Mouse (Mus musculus) myocyte (in vitro differentiated cells): ENCODE measurements around the gene Hcar2. TPM values are rescaled to one million over a fixed set of nuclear protein-coding genes. Genes with fewer than 3 reads are reported as not detected.

ENCODE experiments used
- H3K27me3 ChIP-seq: one replicate; pipeline ENCODE4 v1.6.1; 2011; ENCODE audit not compliant: control insufficient read depth, insufficient read depth, insufficient read length
- H3K36me3 ChIP-seq: one replicate; pipeline ENCODE4 v1.6.1; 2011; ENCODE audit not compliant: control insufficient read depth, insufficient read depth
- H3K4me2 ChIP-seq: one replicate; pipeline ENCODE4 v1.6.1; 2011; ENCODE audit warnings: low read depth, control low read depth
- H3K4me3 ChIP-seq: one replicate; pipeline ENCODE4 v1.5.1; 2011; ENCODE audit warnings: mild to moderate bottlenecking, control low read depth, moderate library complexity
- H3K79me2 ChIP-seq: one replicate; pipeline ENCODE4 v1.6.1; 2011; ENCODE audit not compliant: control insufficient read depth, insufficient read depth
- H3ac ChIP-seq: one replicate; pipeline ENCODE4 v1.6.1; 2011; ENCODE audit not compliant: control insufficient read depth, insufficient read length
- CEBPB ChIP-seq: IDR thresholded peaks from 2 replicates; pipeline ENCODE4 v1.6.1; 2011; ENCODE audit warnings: mild to moderate bottlenecking, moderate library complexity; ENCODE audit not compliant: poor library complexity, insufficient read depth, severe bottlenecking
- E2F4 ChIP-seq: IDR thresholded peaks from one replicate; pipeline ENCODE4 v1.6.1; 2011; ENCODE audit warnings: mild to moderate bottlenecking, control low read depth, moderate library complexity; ENCODE audit not compliant: insufficient read depth
- MAX ChIP-seq: IDR thresholded peaks from one replicate; pipeline ENCODE4 v1.6.1; 2011; ENCODE audit warnings: low read depth, mild to moderate bottlenecking, control low read depth
- MYOD1 ChIP-seq, 3 experiments: IDR thresholded peaks; one replicate each; pipeline ENCODE4 v1.6.1; 2011; ENCODE audit warnings: control low read depth in 2 of 3, low read depth in 2 of 3, mild to moderate bottlenecking in 2 of 3, moderate library complexity in 1 of 3; ENCODE audit not compliant: insufficient read length in 2 of 3, control insufficient read depth in 1 of 3
- MYOG ChIP-seq, 3 experiments: IDR thresholded peaks; one replicate each; pipeline ENCODE4 v1.6.1; 2011; ENCODE audit warnings: control low read depth in 2 of 3, low read depth in 2 of 3, mild to moderate bottlenecking in 2 of 3; ENCODE audit not compliant: insufficient read length in 2 of 3, control insufficient read depth in 1 of 3, insufficient read depth in 1 of 3
- POLR2A ChIP-seq: IDR thresholded peaks from one replicate; pipeline ENCODE4 v1.6.1; 2011; ENCODE audit warnings: low read depth, mild to moderate bottlenecking, control low read depth, moderate library complexity; ENCODE audit not compliant: insufficient read length
- POLR2AphosphoS2 ChIP-seq: IDR thresholded peaks from one replicate; pipeline ENCODE4 v1.6.1; 2011; ENCODE audit warnings: low read depth, control low read depth; ENCODE audit not compliant: insufficient read length
- REST ChIP-seq: IDR thresholded peaks from one replicate; pipeline ENCODE4 v1.6.1; 2011; ENCODE audit warnings: mild to moderate bottlenecking, control low read depth, moderate library complexity; ENCODE audit not compliant: insufficient read depth, insufficient read length
- SRF ChIP-seq: IDR thresholded peaks from one replicate; pipeline ENCODE4 v1.6.1; 2011; ENCODE audit warnings: low read depth; ENCODE audit not compliant: control insufficient read depth, insufficient read length
- TCF12 ChIP-seq: IDR thresholded peaks from one replicate; pipeline ENCODE4 v1.6.1; 2011; ENCODE audit warnings: mild to moderate bottlenecking, control low read depth; ENCODE audit not compliant: poor library complexity, insufficient read depth, severe bottlenecking
- TCF3 ChIP-seq: IDR thresholded peaks from one replicate; pipeline ENCODE4 v1.6.1; 2011; ENCODE audit warnings: low read depth, control low read depth; ENCODE audit not compliant: insufficient read length
- USF1 ChIP-seq: IDR thresholded peaks from one replicate; pipeline ENCODE4 v1.6.1; 2011; ENCODE audit warnings: low read depth, mild to moderate bottlenecking, control low read depth, moderate library complexity
- polyA plus RNA-seq: library from polyadenylated mRNA; unstranded; fragments of >200 nt; fragmentation: generic; extraction: Trizol; gene quantifications from one replicate; pipeline ENCODE4 v1.2.1, GENCODE M21; 2012; ENCODE audit warnings: missing spikeins

Gene Hcar2
- polyA plus RNA-seq, 1 experiment: not detected

GRCm38 (mm10) chr5:123880778-123881177, 15.5 kb upstream of the Hcar2 start:
- Histone ChIP-seq H3K36me3 (no peaks in the 10 kb centered on the region), H3K4me3 (no peak overlapping the region), H3K4me2 (no peak overlapping the region), H3ac (no peak overlapping the region), H3K27me3 (no peaks in the 10 kb centered on the region), H3K79me2 (no peaks in the 10 kb centered on the region)
- TF ChIP-seq POLR2AphosphoS2 (no peak), POLR2A (no peak)

DNA sequence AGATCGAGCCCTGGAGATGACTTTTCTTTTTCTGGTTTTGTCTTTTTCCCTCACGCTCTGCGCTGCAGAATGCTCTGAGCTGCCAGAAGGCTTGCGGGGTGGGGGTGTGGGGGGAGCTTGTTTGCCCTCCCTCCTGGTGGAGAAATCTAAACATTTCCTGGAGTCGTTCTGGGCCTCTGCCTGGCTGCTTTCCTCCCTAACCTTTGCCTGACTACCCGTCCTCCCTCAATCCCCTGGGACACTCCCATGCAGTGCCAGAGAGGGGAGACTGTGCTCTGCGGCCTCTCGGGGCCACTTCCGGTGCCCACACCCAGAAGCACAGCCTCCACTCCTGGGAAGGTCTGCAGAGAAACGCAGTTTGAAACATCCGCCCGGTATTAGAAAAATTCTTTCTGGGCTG, 14.6 kb upstream of the Hcar2 start, which contains the start of gene Hcar1:
Gene Hcar1 (minus strand): TSS at position 93 of the 400 bp plus-strand sequence.
- Histone ChIP-seq H3K27me3 (no peaks in the 10 kb centered on the region), H3K36me3 (no peaks in the 10 kb centered on the region), H3K79me2 (no peaks in the 10 kb centered on the region), H3K4me3 (no peak within 1 kb of the TSS), H3K4me2 (no peak within 1 kb of the TSS), H3ac (no peak within 1 kb of the TSS)
- TF ChIP-seq MYOD1 (IDR thresholded peaks at IDR 0.05; ENCODE audit: control insufficient read depth in 1 of 3, insufficient read length in 2 of 3, low read depth in 2 of 3): no peak
- no peak for TF ChIP-seq REST
- TF ChIP-seq CEBPB: no peak
- no peak for TF ChIP-seq SRF
- no peak for TF ChIP-seq TCF3
- no peak for TF ChIP-seq E2F4
- TF ChIP-seq POLR2AphosphoS2: no peak
- TF ChIP-seq MYOG (IDR thresholded peaks at IDR 0.05; ENCODE audit: control insufficient read depth in 1 of 3, insufficient read depth in 1 of 3, insufficient read length in 2 of 3, low read depth in 2 of 3): no peak
- TF ChIP-seq MAX: no peak
- no peak for TF ChIP-seq USF1
- no peak for TF ChIP-seq POLR2A
- no peak for TF ChIP-seq TCF12

- Histone ChIP-seq H3K79me2 (no peaks in the 10 kb centered on the region), H3K36me3 (no peaks in the 10 kb centered on the region), H3K4me2 (no peak overlapping the region), H3K4me3 (no peak overlapping the region), H3K27me3 (no peaks in the 10 kb centered on the region), H3ac (no peak overlapping the region)
- no peak for TF ChIP-seq MYOD1 (IDR thresholded peaks at IDR 0.05; ENCODE audit: control insufficient read depth in 1 of 3, insufficient read length in 2 of 3, low read depth in 2 of 3)
- no peak for TF ChIP-seq TCF12
- no peak for TF ChIP-seq POLR2A
- TF ChIP-seq E2F4: no peak
- no peak for TF ChIP-seq USF1
- TF ChIP-seq POLR2AphosphoS2: no peak
- no peak for TF ChIP-seq CEBPB
- TF ChIP-seq SRF: no peak
- no peak for TF ChIP-seq TCF3
- no peak for TF ChIP-seq MAX
- TF ChIP-seq REST: no peak
- TF ChIP-seq MYOG (IDR thresholded peaks at IDR 0.05; ENCODE audit: control insufficient read depth in 1 of 3, insufficient read depth in 1 of 3, insufficient read length in 2 of 3, low read depth in 2 of 3): no peak
Measured at GRCm38 (mm10) chr5:123878056-123878455, 12.8 kb upstream of the Hcar2 start.

GRCm38 (mm10) chr5:123874177-123874576, 8.9 kb upstream of the Hcar2 start:
- no peaks in the 10 kb centered on the region for H3K79me2 ChIP-seq
- no peak overlapping the region for H3ac ChIP-seq
- no peaks in the 10 kb centered on the region for H3K36me3 ChIP-seq
- H3K4me2 ChIP-seq: no peak overlapping the region
- TF ChIP-seq E2F4: no peak
- TF ChIP-seq POLR2AphosphoS2: no peak
- no peak for TF ChIP-seq CEBPB
- TF ChIP-seq SRF: no peak
- TF ChIP-seq MYOG (IDR thresholded peaks at IDR 0.05; ENCODE audit: control insufficient read depth in 1 of 3, insufficient read depth in 1 of 3, insufficient read length in 2 of 3, low read depth in 2 of 3): no peak
- no peak for TF ChIP-seq REST
- TF ChIP-seq MYOD1 (IDR thresholded peaks at IDR 0.05; ENCODE audit: control insufficient read depth in 1 of 3, insufficient read length in 2 of 3, low read depth in 2 of 3): no peak
- no peak for TF ChIP-seq USF1
- TF ChIP-seq MAX: no peak
- no peak for TF ChIP-seq TCF3
- no peak for TF ChIP-seq POLR2A
- no peak for TF ChIP-seq TCF12
- H3K4me3 ChIP-seq: no peak overlapping the region
- no peaks in the 10 kb centered on the region for H3K27me3 ChIP-seq

DNA sequence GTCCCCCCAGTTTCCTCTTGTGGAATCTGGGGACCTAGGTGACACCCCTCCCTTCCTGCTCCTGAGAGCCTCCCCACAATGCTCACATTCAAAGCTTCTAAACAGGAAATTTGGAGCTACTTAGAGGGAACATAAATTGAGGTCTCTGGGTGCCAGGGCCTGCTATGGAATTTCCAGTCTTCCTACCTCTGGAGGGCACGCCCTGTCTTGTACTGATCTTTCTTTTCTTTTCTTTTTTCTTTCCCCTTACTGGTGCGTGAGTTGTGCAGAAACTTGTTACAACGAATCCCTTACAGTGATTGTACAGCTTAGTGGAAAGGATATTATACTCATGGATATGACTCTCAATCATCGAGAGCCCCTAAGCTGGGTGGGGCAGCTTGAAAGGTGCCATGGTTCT, 4.3 kb upstream of the Hcar2 start:
- H3K79me2 ChIP-seq: no peaks in the 10 kb centered on the region
- no peak overlapping the region for H3K4me2 ChIP-seq
- H3K4me3 ChIP-seq: no peak overlapping the region
- no peaks in the 10 kb centered on the region for H3K27me3 ChIP-seq
- H3ac ChIP-seq: no peak overlapping the region
- H3K36me3 ChIP-seq: no peaks in the 10 kb centered on the region
- TF ChIP-seq SRF (no peak), TCF12 (no peak), REST (no peak), MYOG (IDR thresholded peaks at IDR 0.05; ENCODE audit: control insufficient read depth in 1 of 3, insufficient read depth in 1 of 3, insufficient read length in 2 of 3, low read depth in 2 of 3) (no peak), POLR2A (no peak), E2F4 (no peak), TCF3 (no peak), MAX (no peak), CEBPB (no peak), POLR2AphosphoS2 (no peak), USF1 (no peak), MYOD1 (IDR thresholded peaks at IDR 0.05; ENCODE audit: control insufficient read depth in 1 of 3, insufficient read length in 2 of 3, low read depth in 2 of 3) (no peak)
